Mouse (Mus musculus) heart, adult 9 months (tissue): ENCODE data around the gene Eif4a1.
"Not testable (repeated sequence)": the region's sequence is repeated elsewhere in the genome, so short reads cannot be mapped to it uniquely, and the experiment has no call there.

Experiments
- DNase-seq, 2 experiments: peaks; one replicate each; pipeline ENCODE4 v3.0.0; 2022; ENCODE audit warnings: low spot score in 2 of 2

Eif4a1 gene

GRCm38 (mm10) chr11:69672211-69672706, at the start of gene Eif4a1:
Gene Eif4a1 (minus strand): TSS chr11:69672423.
- DNase-seq, result peak; percentile 100

- no peak for DNase-seq
Measured at GRCm38 (mm10) chr11:69720852-69721251, 48.6 kb upstream of the Eif4a1 start.

GRCm38 (mm10) chr11:69719423-69719822, 47.2 kb upstream of the Eif4a1 start:
- no peak for DNase-seq

GRCm38 (mm10) chr11:69718661-69719060, 46.4 kb upstream of the Eif4a1 start:
- no peak for DNase-seq

- DNase-seq, result no peak
Measured at GRCm38 (mm10) chr11:69716953-69717352, 44.7 kb upstream of the Eif4a1 start.

- peak in 1 of 2 experiments; percentile 51 for DNase-seq
Measured at GRCm38 (mm10) chr11:69715929-69716328, 43.7 kb upstream of the Eif4a1 start.

- DNase-seq, result no peak
Measured at GRCm38 (mm10) chr11:69715482-69715881, 43.3 kb upstream of the Eif4a1 start.

- DNase-seq, result no peak
Measured at GRCm38 (mm10) chr11:69714636-69715329, 42.6 kb upstream of the Eif4a1 start.

- DNase-seq, result no peak
Measured at GRCm38 (mm10) chr11:69712954-69713672, 40.9 kb upstream of the Eif4a1 start.

GRCm38 (mm10) chr11:69711082-69711481, 38.9 kb upstream of the Eif4a1 start:
- no peak for DNase-seq

- DNase-seq, result no peak
Measured at GRCm38 (mm10) chr11:69710470-69710869, 38.2 kb upstream of the Eif4a1 start.

- DNase-seq, result no peak
Measured at GRCm38 (mm10) chr11:69709554-69710446, 37.6 kb upstream of the Eif4a1 start.

GRCm38 (mm10) chr11:69708614-69709265, 36.5 kb upstream of the Eif4a1 start:
- no peak for DNase-seq

GRCm38 (mm10) chr11:69707873-69708381, 35.7 kb upstream of the Eif4a1 start:
- DNase-seq, result no peak

GRCm38 (mm10) chr11:69707480-69707847, 35.2 kb upstream of the Eif4a1 start:
- DNase-seq, result no peak

GRCm38 (mm10) chr11:69706775-69707479, 34.7 kb upstream of the Eif4a1 start:
- DNase-seq, result peak; percentile 80 to 84

- no peak for DNase-seq
Measured at GRCm38 (mm10) chr11:69704613-69705010, 32.4 kb upstream of the Eif4a1 start.

- no peak for DNase-seq
Measured at GRCm38 (mm10) chr11:69703814-69704612, 31.8 kb upstream of the Eif4a1 start.

GRCm38 (mm10) chr11:69703381-69703780, 31.2 kb upstream of the Eif4a1 start:
- not testable (repeated sequence) for DNase-seq

- DNase-seq, result not testable (repeated sequence)
Measured at GRCm38 (mm10) chr11:69702886-69703285, 30.7 kb upstream of the Eif4a1 start.
